Mouse (Mus musculus) myocyte (in vitro differentiated cells): Measurements from ENCODE around the gene Myom3.

Source experiments
- E2F4 ChIP-seq: IDR thresholded peaks from one replicate; pipeline ENCODE4 v1.6.1; 2011; ENCODE audit warnings: mild to moderate bottlenecking, control low read depth, moderate library complexity; ENCODE audit not compliant: insufficient read depth
- MYOG ChIP-seq, 3 experiments: IDR thresholded peaks; one replicate each; pipeline ENCODE4 v1.6.1; 2011; ENCODE audit warnings: control low read depth in 2 of 3, low read depth in 2 of 3, mild to moderate bottlenecking in 2 of 3; ENCODE audit not compliant: insufficient read length in 2 of 3, control insufficient read depth in 1 of 3, insufficient read depth in 1 of 3
- POLR2A ChIP-seq: IDR thresholded peaks from one replicate; pipeline ENCODE4 v1.6.1; 2011; ENCODE audit warnings: low read depth, mild to moderate bottlenecking, control low read depth, moderate library complexity; ENCODE audit not compliant: insufficient read length
- REST ChIP-seq: IDR thresholded peaks from one replicate; pipeline ENCODE4 v1.6.1; 2011; ENCODE audit warnings: mild to moderate bottlenecking, control low read depth, moderate library complexity; ENCODE audit not compliant: insufficient read depth, insufficient read length
- SRF ChIP-seq: IDR thresholded peaks from one replicate; pipeline ENCODE4 v1.6.1; 2011; ENCODE audit warnings: low read depth; ENCODE audit not compliant: control insufficient read depth, insufficient read length
- USF1 ChIP-seq: IDR thresholded peaks from one replicate; pipeline ENCODE4 v1.6.1; 2011; ENCODE audit warnings: low read depth, mild to moderate bottlenecking, control low read depth, moderate library complexity

DNA sequence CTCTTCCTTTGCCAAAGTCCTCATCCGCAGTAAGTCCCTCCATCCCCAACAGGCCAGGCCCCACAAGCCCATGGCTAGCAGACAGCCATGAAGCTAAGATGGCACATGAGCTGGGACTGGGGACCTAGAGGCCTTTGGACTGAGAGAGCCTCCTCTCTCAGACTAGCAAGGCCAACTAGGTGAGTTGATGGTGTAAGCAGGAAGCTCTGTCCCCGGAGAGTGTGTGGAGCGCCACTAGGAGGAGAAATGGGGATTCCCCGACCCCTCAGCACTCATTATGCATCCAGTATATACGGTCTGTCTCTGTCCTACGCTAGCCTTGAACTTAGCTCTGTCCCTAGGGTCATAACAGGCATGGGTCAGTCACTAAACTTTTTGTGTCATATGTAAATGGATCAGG, 12.1 kb downstream of the Myom3 start:
- no peak for TF ChIP-seq E2F4
- TF ChIP-seq SRF = no peak
- TF ChIP-seq USF1 = no peak
- no peak for TF ChIP-seq POLR2A
- no peak for TF ChIP-seq REST
- no peak for TF ChIP-seq MYOG (IDR thresholded peaks at IDR 0.05; ENCODE audit: control insufficient read depth in 1 of 3, insufficient read depth in 1 of 3, insufficient read length in 2 of 3, low read depth in 2 of 3)
